Mouse (Mus musculus) intestine, postnatal 0 days (tissue): ENCODE results near the gene Psma3. TPM values are rescaled to one million over a fixed set of nuclear protein-coding genes. Genes with fewer than 3 reads are reported as not detected.

ENCODE experiments used
- ATAC-seq: fragments of 200-750 bp; cut with Nextera tagmentation; 2 replicates; pipeline ENCODE4 v1.8.0; 2017; ENCODE audit warnings: mild to moderate bottlenecking, moderate TSS enrichment, moderate library complexity
- H3K27ac ChIP-seq: fragments of 300-500 bp; sonication (generic); 2 replicates; pipeline ENCODE4 v1.5.1; 2014; ENCODE audit warnings: mild to moderate bottlenecking, low read depth, low read length, moderate library complexity
- H3K27me3 ChIP-seq: fragments of 300-500 bp; sonication (generic); replicated peaks from 2 replicates; pipeline ENCODE4 v1.6.1; 2014; ENCODE audit warnings: low read length, mixed read lengths; ENCODE audit not compliant: control insufficient read depth, insufficient read depth
- H3K36me3 ChIP-seq: fragments of 300-500 bp; sonication (generic); 2 replicates; pipeline ENCODE4 v1.6.1; 2014; ENCODE audit warnings: mild to moderate bottlenecking, moderate library complexity; ENCODE audit not compliant: control insufficient read depth, insufficient read depth
- H3K4me1 ChIP-seq: fragments of 300-500 bp; sonication (generic); replicated peaks from 2 replicates; pipeline ENCODE4 v1.6.1; 2014; ENCODE audit warnings: antibody characterized with exemption, low read length, mixed read lengths; ENCODE audit not compliant: control insufficient read depth, insufficient read depth
- H3K4me2 ChIP-seq: fragments of 300-500 bp; sonication (generic); replicated peaks from 2 replicates; pipeline ENCODE4 v1.6.1; 2014; ENCODE audit warnings: low read depth, mild to moderate bottlenecking, moderate library complexity
- H3K4me3 ChIP-seq: fragments of 300-500 bp; sonication (generic); 2 replicates; pipeline ENCODE4 v1.5.1; 2014; ENCODE audit warnings: low read depth, low read length
- H3K9ac ChIP-seq: fragments of 300-500 bp; sonication (generic); 2 replicates; pipeline ENCODE4 v1.6.1; 2014; ENCODE audit warnings: mild to moderate bottlenecking, low read depth, low read length
- H3K9me3 ChIP-seq: fragments of 300-500 bp; sonication (generic); 2 replicates; pipeline ENCODE4 v1.6.1; 2016; ENCODE audit warnings: mixed run types; ENCODE audit not compliant: control insufficient read depth
- CTCF ChIP-seq: sonication (generic); IDR thresholded peaks from 2 replicates; pipeline ENCODE4 v1.5.1; 2016; ENCODE audit warnings: low read depth, mild to moderate bottlenecking, control low read depth, antibody characterized with exemption, moderate library complexity
- WGBS: fragments of 180-500 bp; shearing (Covaris S2); extraction: QIAGEN DNeasy Blood & Tissue Kit; methylation state at CpG from one replicate; pipeline ENCODE4 v1.1.7; 2014; 5-methylcytosine and 5-hydroxymethylcytosine counted together
- polyA plus RNA-seq: library from polyadenylated mRNA; unstranded; fragments of >200 nt; fragmentation: Nextera tagmentation; extraction: Ambion mirVana; gene quantifications from 2 replicates; pipeline ENCODE4 v1.2.1, GENCODE M21; 2015

The Psma3 gene
- polyA plus RNA-seq = 365 and 387 TPM in 2 replicates

- under 1% methylated on average over 71 of the region's 71 CpGs for WGBS
- ATAC-seq = peak; percentile 99
- H3K9ac ChIP-seq = peak within 1 kb of the TSS; percentile 81
- peak within 1 kb of the TSS; percentile 98 for H3K27ac ChIP-seq
- H3K9me3 ChIP-seq = no peaks in the 10 kb centered on the region
- H3K4me3 ChIP-seq = peak within 1 kb of the TSS; percentile 79
- peak within 1 kb of the TSS; percentile 76 for H3K4me2 ChIP-seq
- H3K36me3 ChIP-seq = peaks cover 8% of the 10 kb centered on the region; the same call in 1 of the 2 replicates
- 0 out of 2 replicates have a peak, but pooled peaks cover 4% of the 10 kb centered on the region for H3K4me1 ChIP-seq
- TF ChIP-seq CTCF = peak; percentile 51
- H3K27me3 ChIP-seq = no peaks in the 10 kb centered on the region
Observed at GRCm38 (mm10) chr12:70974441-70975266, at the start of gene Psma3. Gene Psma3, plus strand, starts transcription at chr12:70974621.

- no peaks in the 10 kb centered on the region for H3K9me3 ChIP-seq
- 80% methylated on average over 4 of the region's 4 CpGs for WGBS
- H3K4me3 ChIP-seq = no peak overlapping the region
- no peaks in the 10 kb centered on the region for H3K27me3 ChIP-seq
- no peaks in the 10 kb centered on the region for H3K4me1 ChIP-seq
- no peak overlapping the region for H3K27ac ChIP-seq
- H3K9ac ChIP-seq = no peak overlapping the region
- ATAC-seq = no peak
- no peaks in the 10 kb centered on the region for H3K36me3 ChIP-seq
- no peak for TF ChIP-seq CTCF
- no peak overlapping the region for H3K4me2 ChIP-seq
Observed at GRCm38 (mm10) chr12:70929781-70930180, 44.6 kb upstream of the Psma3 start.

- Histone ChIP-seq H3K9ac (peak overlapping the region; percentile 94; the same call in 1 of the 2 replicates), H3K4me1 (no peaks in the 10 kb centered on the region), H3K9me3 (no peaks in the 10 kb centered on the region), H3K36me3 (peaks cover 4% of the 10 kb centered on the region; the same call in 1 of the 2 replicates), H3K4me3 (peak overlapping the region; percentile 94), H3K27me3 (no peaks in the 10 kb centered on the region), H3K4me2 (peak overlapping the region; percentile 76), H3K27ac (peak overlapping the region; percentile 84)
- ATAC-seq = peak; percentile 42
- 25% methylated on average over 12 of the region's 12 CpGs for WGBS
- TF ChIP-seq CTCF = no peak
Observed at GRCm38 (mm10) chr12:70937150-70937549, 37.3 kb upstream of the Psma3 start.

- peak within 1 kb of the TSS; percentile 84 for H3K27ac ChIP-seq
- TF ChIP-seq CTCF = no peak
- WGBS = under 1% methylated on average over 59 of the region's 59 CpGs
- no peaks in the 10 kb centered on the region for H3K4me1 ChIP-seq
- peak within 1 kb of the TSS; percentile 94 for H3K4me3 ChIP-seq
- H3K9ac ChIP-seq = peak within 1 kb of the TSS; percentile 94
- H3K9me3 ChIP-seq = no peaks in the 10 kb centered on the region
- peaks cover 10% of the 10 kb centered on the region; the same call in 1 of the 2 replicates for H3K36me3 ChIP-seq
- H3K27me3 ChIP-seq = no peaks in the 10 kb centered on the region
- peak; percentile 97 for ATAC-seq
- peak within 1 kb of the TSS; percentile 76 for H3K4me2 ChIP-seq
Observed at GRCm38 (mm10) chr12:70937571-70938384, 36.6 kb upstream of the Psma3 start, which contains the start of gene Actr10. Gene Actr10, plus strand, starts transcription at chr12:70937857.

- H3K4me1 ChIP-seq = no peaks in the 10 kb centered on the region
- ATAC-seq = no peak
- peaks cover 27% of the 10 kb centered on the region; the same call in 1 of the 2 replicates for H3K36me3 ChIP-seq
- no peak overlapping the region for H3K27ac ChIP-seq
- H3K4me3 ChIP-seq = no peak overlapping the region
- H3K27me3 ChIP-seq = no peaks in the 10 kb centered on the region
- TF ChIP-seq CTCF = no peak
- H3K9ac ChIP-seq = no peak overlapping the region
- H3K9me3 ChIP-seq = no peaks in the 10 kb centered on the region
- H3K4me2 ChIP-seq = no peak overlapping the region
- WGBS = 92% methylated on average over 7 of the region's 7 CpGs
Observed at GRCm38 (mm10) chr12:70940806-70941205, 33.6 kb upstream of the Psma3 start.

GRCm38 (mm10) chr12:70944181-70944580 is 30.2 kb upstream of the Psma3 start:
- Histone ChIP-seq H3K27ac (no peak overlapping the region), H3K27me3 (no peaks in the 10 kb centered on the region), H3K4me1 (no peaks in the 10 kb centered on the region), H3K9ac (no peak overlapping the region), H3K4me3 (no peak overlapping the region), H3K9me3 (no peaks in the 10 kb centered on the region), H3K4me2 (no peak overlapping the region), H3K36me3 (peaks cover 39% of the 10 kb centered on the region)
- 85% methylated on average over 5 of the region's 5 CpGs for WGBS
- TF ChIP-seq CTCF = no peak
- no peak for ATAC-seq
